Mouse (Mus musculus) CH12.LX (cell line): ENCODE results near the gene Grin2c. TPM values are rescaled to one million over a fixed set of nuclear protein-coding genes. Genes with fewer than 3 reads are reported as not detected.

Experiments used
- DNase-seq: peaks from one replicate; pipeline ENCODE4 v3.0.0-alpha.2; 2013; ENCODE audit errors: extremely low read depth
- H3K27ac ChIP-seq: 2 replicates; pipeline ENCODE4 v1.5.1; 2012; ENCODE audit warnings: low read depth, mild to moderate bottlenecking, control low read depth, moderate library complexity; ENCODE audit not compliant: insufficient read depth
- H3K27me3 ChIP-seq: replicated peaks from 2 replicates; pipeline ENCODE3; 2012; ENCODE audit warnings: inconsistent platforms
- H3K36me3 ChIP-seq, 2 experiments: replicated peaks in 1 of 2; 2 replicates each; pipeline versions ENCODE3 to v1.6.1; 2012; ENCODE audit warnings: inconsistent platforms in 1 of 2, low read length in 1 of 2, mild to moderate bottlenecking in 1 of 2, mixed read lengths in 1 of 2, moderate library complexity in 1 of 2; ENCODE audit not compliant: control insufficient read depth in 1 of 2, insufficient read depth in 1 of 2
- H3K4me1 ChIP-seq, 2 experiments: 2 replicates each; pipeline ENCODE4 v1.6.1; 2012; ENCODE audit warnings: inconsistent platforms in 1 of 2, moderate library complexity in 1 of 2; ENCODE audit not compliant: insufficient read depth in 2 of 2, control insufficient read depth in 1 of 2
- H3K4me2 ChIP-seq: 2 replicates; pipeline ENCODE4 v1.6.1; 2012; ENCODE audit warnings: low read depth, mild to moderate bottlenecking, control low read depth; ENCODE audit not compliant: poor library complexity, insufficient read depth, severe bottlenecking
- H3K4me3 ChIP-seq, 3 experiments: fragments of 150-350 bp in 1 of 3; sonication (generic) in 1 of 3; replicated peaks in 1 of 3; 2 replicates each; pipeline versions ENCODE3 to v1.5.1; 2011 to 2012; ENCODE audit warnings: low read depth in 2 of 3, low read length in 2 of 3, mild to moderate bottlenecking in 2 of 3, moderate library complexity in 2 of 3, control low read depth in 1 of 3, improper control_type of control experiment in 1 of 3, inconsistent platforms in 1 of 3, mixed read lengths in 1 of 3; ENCODE audit not compliant: poor library complexity in 1 of 3
- H3K79me2 ChIP-seq: replicated peaks from 2 replicates; pipeline ENCODE4 v1.6.1; 2012; ENCODE audit warnings: mild to moderate bottlenecking, moderate library complexity; ENCODE audit not compliant: control insufficient read depth, poor library complexity, insufficient read depth, severe bottlenecking; ENCODE audit errors: extremely low read depth
- H3K9ac ChIP-seq: 2 replicates; pipeline ENCODE4 v1.6.1; 2012; ENCODE audit warnings: low read depth, mild to moderate bottlenecking, control low read depth, moderate library complexity; ENCODE audit not compliant: insufficient read depth
- H3K9me3 ChIP-seq: replicated peaks from 2 replicates; pipeline ENCODE3; 2012; ENCODE audit warnings: low read length, inconsistent platforms, mixed read lengths
- CHD2 ChIP-seq: IDR thresholded peaks from 2 replicates; pipeline ENCODE4 v1.6.1; 2011; ENCODE audit warnings: low read length, improper control_type of control experiment
- CTCF ChIP-seq, 2 experiments: IDR thresholded peaks in 1 of 2; conservative IDR thresholded peaks in 1 of 2; 2 replicates each; pipeline ENCODE4 v1.5.1; 2011 to 2012; ENCODE audit warnings: low read depth in 2 of 2, low read length in 2 of 2, improper control_type of control experiment in 1 of 2, inconsistent platforms in 1 of 2, mild to moderate bottlenecking in 1 of 2, moderate library complexity in 1 of 2
- E2F4 ChIP-seq: IDR thresholded peaks from 2 replicates; pipeline ENCODE4 v1.6.1; 2011; ENCODE audit warnings: low read depth, low read length, improper control_type of control experiment; ENCODE audit not compliant: insufficient replicate concordance
- ELF1 ChIP-seq: IDR thresholded peaks from 2 replicates; pipeline ENCODE4 v1.6.1; 2014; ENCODE audit warnings: low read depth, mild to moderate bottlenecking, inconsistent platforms, low read length, improper control_type of control experiment
- GABPA ChIP-seq: IDR thresholded peaks from 2 replicates; pipeline ENCODE4 v1.6.1; 2012; ENCODE audit warnings: low read depth, low read length, improper control_type of control experiment, inconsistent platforms; ENCODE audit not compliant: insufficient replicate concordance
- HCFC1 ChIP-seq: IDR thresholded peaks from 2 replicates; pipeline ENCODE4 v1.6.1; 2012; ENCODE audit warnings: low read depth, mild to moderate bottlenecking, inconsistent platforms, low read length, improper control_type of control experiment
- JUND ChIP-seq: conservative IDR thresholded peaks from 2 replicates; pipeline ENCODE4 v1.6.1; 2011; ENCODE audit warnings: low read depth, low read length, improper control_type of control experiment
- MAFK ChIP-seq: IDR thresholded peaks from 2 replicates; pipeline ENCODE4 v1.6.1; 2011; ENCODE audit warnings: low read length, improper control_type of control experiment; ENCODE audit not compliant: insufficient replicate concordance
- MAZ ChIP-seq: IDR thresholded peaks from 2 replicates; pipeline ENCODE4 v1.6.1; 2012; ENCODE audit warnings: low read depth, mild to moderate bottlenecking, inconsistent platforms, low read length, improper control_type of control experiment, moderate library complexity
- MEF2A ChIP-seq: IDR thresholded peaks from 2 replicates; pipeline ENCODE4 v1.6.1; 2014; ENCODE audit warnings: low read depth, mild to moderate bottlenecking, inconsistent platforms, low read length, improper control_type of control experiment, borderline replicate concordance
- MYC ChIP-seq: IDR thresholded peaks from 2 replicates; pipeline ENCODE4 v1.6.1; 2011; ENCODE audit warnings: low read depth, mild to moderate bottlenecking, improper control_type of control experiment, low read length
- POLR2AphosphoS2 ChIP-seq: IDR thresholded peaks from 2 replicates; pipeline ENCODE4 v1.6.1; 2011; ENCODE audit warnings: low read depth, low read length, improper control_type of control experiment
- RCOR1 ChIP-seq: conservative IDR thresholded peaks from 2 replicates; pipeline ENCODE4 v1.6.1; 2012; ENCODE audit warnings: low read depth, mild to moderate bottlenecking, inconsistent platforms, low read length, improper control_type of control experiment
- SIN3A ChIP-seq: IDR thresholded peaks from 2 replicates; pipeline ENCODE4 v1.6.1; 2012; ENCODE audit warnings: low read length, improper control_type of control experiment, inconsistent platforms
- SMC3 ChIP-seq: IDR thresholded peaks from 2 replicates; pipeline ENCODE4 v1.6.1; 2011; ENCODE audit warnings: low read depth, low read length, improper control_type of control experiment
- TBP ChIP-seq: conservative IDR thresholded peaks from 2 replicates; pipeline ENCODE4 v1.6.1; 2011; ENCODE audit warnings: low read depth, low read length, improper control_type of control experiment
- TCF12 ChIP-seq: IDR thresholded peaks from 2 replicates; pipeline ENCODE4 v1.6.1; 2014; ENCODE audit warnings: low read depth, mild to moderate bottlenecking, inconsistent platforms, low read length, improper control_type of control experiment
- UBTF ChIP-seq: IDR thresholded peaks from 2 replicates; pipeline ENCODE4 v1.6.1; 2012; ENCODE audit warnings: low read depth, mild to moderate bottlenecking, inconsistent platforms, low read length, improper control_type of control experiment, moderate library complexity
- ZC3H11A ChIP-seq: IDR thresholded peaks from 2 replicates; pipeline ENCODE4 v1.6.1; 2012; ENCODE audit warnings: low read depth, mild to moderate bottlenecking, inconsistent platforms, low read length, improper control_type of control experiment
- ZKSCAN1 ChIP-seq: IDR thresholded peaks from 2 replicates; pipeline ENCODE4 v1.6.1; 2012; ENCODE audit warnings: low read depth, inconsistent platforms, low read length, improper control_type of control experiment, borderline replicate concordance
- ZNF384 ChIP-seq: IDR thresholded peaks from 2 replicates; pipeline ENCODE4 v1.6.1; 2012; ENCODE audit warnings: low read depth, low read length, improper control_type of control experiment, inconsistent platforms
- dilution Hi-C: fragments of 300-500 bp; cut with MboI; formaldehyde crosslinking; loops from 2 replicates; pipeline ENCODE4 v1.14.3; 2020; ENCODE audit warnings: low sequenced_read_pairs; ENCODE audit not compliant: extremely low pct_unique_long_range_greater_than_20kb, extremely low pct_ligation_motif_present
- in situ Hi-C: fragments of 300-500 bp; cut with MboI; formaldehyde crosslinking; loops from 3 replicates; pipeline ENCODE4 v1.14.3; 2019; ENCODE audit warnings: low sequenced_read_pairs, low pct_ligation_motif_present, low pct_unique_long_range_greater_than_20kb, mixed read lengths
- polyA plus RNA-seq: library from polyadenylated mRNA; unstranded; fragments of >175 nt; gene quantifications from 2 replicates; pipeline ENCODE4 v1.2.1, GENCODE M21; 2012; ENCODE audit warnings: low read depth; ENCODE audit not compliant: insufficient read length
- total RNA-seq, 2 experiments: library from RNA; depleted of rRNA; stranded (reverse); fragments of 300-350 nt in 1 of 2; fragments of >200 nt in 1 of 2; gene quantifications; 2 replicates each; pipeline ENCODE4 v1.2.3; 2012 to 2014

The Grin2c gene
- total and polyA plus RNA-seq, 3 experiments = 0.04 TPM; not detected in 2

GRCm38 (mm10) chr11:115244840-115245239 is 22.2 kb downstream of the Grin2c start:
- in situ Hi-C loops = loop anchor here (5.0 kb wide), 1 partner anchor 53 kb away; no protein-coding TSS in a partner anchor
- peaks cover 29 to 66% of the 10 kb centered on the region in 2 experiments for H3K36me3 ChIP-seq

GRCm38 (mm10) chr11:115243783-115244182 is 23.3 kb downstream of the Grin2c start:
- Histone ChIP-seq H3K27me3 (no peaks in the 10 kb centered on the region), H3K9ac (no peak overlapping the region), H3K9me3 (no peaks in the 10 kb centered on the region), H3K4me1 (peaks cover 18 to 31% of the 10 kb centered on the region in 2 experiments), H3K4me3 (no peak overlapping the region), H3K4me2 (no peak overlapping the region), H3K27ac (no peak overlapping the region)
- in situ Hi-C loops = no loop called here
- TF ChIP-seq HCFC1 (no peak), RCOR1 (no peak), UBTF (no peak), POLR2AphosphoS2 (no peak), MYC (no peak), SIN3A (no peak), ZNF384 (no peak), JUND (no peak), GABPA (no peak), ELF1 (no peak), TBP (no peak), TCF12 (no peak), MEF2A (no peak), MAZ (no peak), CTCF (conservative IDR thresholded peaks at IDR 0.05 in 1 of 2, IDR thresholded peaks at IDR 0.05 in 1 of 2; ENCODE audit: low read depth in 2 of 2, low read length in 2 of 2) (no peak), SMC3 (no peak), ZC3H11A (no peak), MAFK (no peak), CHD2 (no peak)
- TF ChIP-seq, all 38 proteins: peak for 0
- dilution Hi-C loops = no loop called here
- Histone ChIP-seq H3K36me3 (peaks cover 34 to 76% of the 10 kb centered on the region in 2 experiments), H3K79me2 (no peaks in the 10 kb centered on the region)
- DNase-seq = no peak

More at GRCm38 (mm10) chr11:115244840-115245239, 22.2 kb downstream of the Grin2c start:
- Histone ChIP-seq H3K27ac (no peak overlapping the region), H3K9me3 (peaks cover 3% of the 10 kb centered on the region), H3K4me2 (no peak overlapping the region), H3K27me3 (no peaks in the 10 kb centered on the region), H3K9ac (no peak overlapping the region), H3K79me2 (no peaks in the 10 kb centered on the region), H3K4me3 (no peak overlapping the region), H3K4me1 (peaks cover 22 to 33% of the 10 kb centered on the region in 2 experiments)
- no peak for TF ChIP-seq POLR2AphosphoS2
- TF ChIP-seq E2F4 = no peak
- no peak for TF ChIP-seq MEF2A
- no peak for TF ChIP-seq JUND
- no peak for TF ChIP-seq ZKSCAN1
- dilution Hi-C loops = no loop called here
- DNase-seq = no peak
